Mouse (Mus musculus) left cerebral cortex, postnatal 25 days (tissue): Measurements from ENCODE around the gene Nfya. TPM values are rescaled to one million over a fixed set of nuclear protein-coding genes. Genes with fewer than 3 reads are reported as not detected.

ENCODE experiments used
- DNase-seq, 2 experiments: peaks; one replicate each; pipeline ENCODE4 v3.0.0; 2022; ENCODE audit warnings: low spot score in 2 of 2, mixed read lengths in 1 of 2
- intact Hi-C: fragments of 180-260 bp; cut with DNase I; formaldehyde crosslinking; loops from one replicate; pipeline ENCODE4 v1.15.1; 2025
- total RNA-seq, 2 experiments: library from RNA; stranded (reverse); gene quantifications; 2 replicates each; pipeline ENCODE4 v1.2.3; 2021

Gene Nfya
- total RNA-seq: 10 to 100 TPM; 27.5 to 31.8 TPM

DNA sequence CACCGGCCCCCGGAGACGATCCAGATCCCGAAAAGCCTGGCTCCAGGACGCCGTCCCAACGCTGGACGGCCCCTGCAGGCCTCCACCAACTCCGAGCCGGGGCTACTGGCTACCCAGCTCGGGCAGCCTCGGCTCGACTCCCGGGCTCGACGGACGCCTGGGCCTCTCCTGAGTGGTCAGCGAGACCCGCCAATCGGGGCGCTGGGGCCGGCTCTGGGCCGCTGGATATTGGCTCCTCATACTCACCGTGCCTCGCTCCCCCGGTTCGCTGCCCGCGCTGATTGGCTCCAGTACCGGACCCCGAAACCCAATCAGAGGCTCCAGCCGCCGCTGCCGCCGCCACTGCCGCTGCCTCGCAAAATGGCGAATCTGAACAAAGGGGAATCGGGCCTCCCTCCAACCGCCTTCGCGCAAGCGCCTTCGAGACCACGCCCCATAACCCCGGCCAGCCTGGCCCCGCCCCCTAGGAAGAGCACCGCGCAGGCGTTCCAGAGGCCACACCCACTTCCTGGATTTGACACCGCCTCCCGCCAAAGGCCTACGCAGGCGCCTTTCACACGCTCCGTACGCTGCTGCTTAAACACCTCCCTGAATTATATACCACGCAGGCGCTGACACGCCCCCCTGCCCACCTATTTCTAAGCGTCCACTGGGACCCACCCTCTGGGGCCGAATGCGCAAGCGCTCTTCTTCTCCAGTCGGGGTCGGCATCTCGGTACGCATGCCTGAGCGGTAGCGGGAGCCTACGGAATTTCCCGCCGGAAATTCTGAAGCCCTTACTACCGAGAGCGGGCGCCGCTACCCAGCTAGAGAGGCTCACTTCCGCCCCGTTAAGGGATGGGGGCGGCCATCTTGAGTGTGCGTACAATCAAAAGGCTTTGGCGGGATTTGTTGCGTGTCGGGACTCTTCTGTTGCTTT, at the start of gene Nfya, which contains the start of gene Oard1:
Gene Nfya (minus strand): TSS at position 527 of the 919 bp plus-strand sequence.
Gene Oard1 (plus strand): TSS at position 635 of the 919 bp plus-strand sequence.
- DNase-seq: peak; percentile 99 to 100
- intact Hi-C loops: loop anchor here (1.0 to 10.0 kb wide), 5 partner anchors 36 to 535 kb away; partner anchors contain the start of gene Trem2

DNA sequence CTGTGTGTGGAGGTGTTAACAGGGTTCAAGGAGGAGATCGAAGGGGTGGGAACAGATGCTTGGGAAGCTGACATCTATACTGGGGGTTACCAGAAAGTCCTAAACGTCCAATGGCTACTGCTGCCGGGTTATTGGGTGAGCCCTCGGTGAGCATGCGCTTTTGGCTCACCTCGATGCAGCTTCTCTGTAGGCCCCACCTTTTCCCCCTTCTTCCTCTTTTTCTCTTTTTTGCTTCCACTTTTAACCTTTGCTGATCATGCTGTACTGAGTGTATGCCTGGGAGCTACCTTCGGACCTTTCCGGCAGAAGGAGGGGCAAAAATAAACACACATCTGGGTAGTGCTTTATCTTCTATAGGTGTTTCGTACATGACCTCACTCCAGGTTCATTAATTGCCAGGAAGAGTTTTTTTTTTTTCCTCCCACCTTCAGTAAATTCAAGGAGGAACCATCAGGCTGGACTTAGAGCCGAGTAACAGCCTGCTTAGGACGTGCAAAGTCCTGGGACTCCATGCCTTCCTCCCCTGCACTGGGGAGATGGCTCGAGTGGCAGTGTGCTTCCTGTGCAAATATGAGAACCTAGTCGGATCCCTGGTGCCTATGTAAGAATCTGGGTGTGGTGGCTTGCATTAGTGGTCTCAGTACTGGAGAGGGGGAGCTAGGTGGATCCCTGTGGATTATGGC, 48.4 kb upstream of the Nfya start:
- no peak for DNase-seq
- intact Hi-C loops: no loop called here

DNA sequence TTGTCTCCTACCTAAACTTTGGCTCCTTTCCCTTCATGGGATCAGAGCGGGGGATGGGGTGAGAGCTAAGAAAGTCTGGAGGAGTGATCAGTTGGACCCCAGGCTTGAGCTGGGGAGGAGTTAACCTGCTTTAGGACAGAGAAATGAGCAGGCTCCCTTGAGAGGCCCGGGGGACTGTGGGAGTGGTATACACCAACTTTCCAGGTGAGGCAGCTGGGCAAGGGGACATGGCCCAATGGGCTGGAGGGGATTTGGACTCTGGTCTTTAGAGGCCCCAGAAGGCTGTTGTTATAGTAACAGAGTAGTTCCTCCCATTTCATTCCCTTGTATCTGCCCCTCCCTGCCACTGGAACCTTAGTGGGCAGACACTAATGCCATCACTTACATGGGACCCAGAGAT, 46.2 kb upstream of the Nfya start:
- no peak for DNase-seq
- intact Hi-C loops: no loop called here

DNA sequence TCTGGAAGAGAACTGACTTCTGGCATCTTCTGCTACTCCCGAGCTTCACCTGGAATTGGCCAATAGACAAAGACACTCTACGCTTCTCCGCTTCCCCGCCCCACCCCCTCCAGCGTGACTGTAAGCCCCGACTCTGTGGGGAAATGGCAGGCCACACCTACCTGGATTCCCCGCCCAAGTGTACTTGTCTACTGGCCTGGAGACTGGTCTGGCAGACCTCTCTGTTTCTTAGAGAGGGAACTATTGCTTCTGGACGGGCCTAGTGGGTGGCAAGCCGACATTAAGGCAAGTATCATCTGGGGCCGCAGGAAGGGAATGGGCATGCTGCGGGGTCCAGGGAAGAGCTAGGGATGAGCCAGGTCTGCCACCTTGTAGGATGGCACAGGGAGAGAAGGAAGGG, 45.0 kb upstream of the Nfya start, which contains the start of gene Unc5cl:
Gene Unc5cl (plus strand): TSS at position 214 of the 400 bp plus-strand sequence.
- DNase-seq: no peak

DNA sequence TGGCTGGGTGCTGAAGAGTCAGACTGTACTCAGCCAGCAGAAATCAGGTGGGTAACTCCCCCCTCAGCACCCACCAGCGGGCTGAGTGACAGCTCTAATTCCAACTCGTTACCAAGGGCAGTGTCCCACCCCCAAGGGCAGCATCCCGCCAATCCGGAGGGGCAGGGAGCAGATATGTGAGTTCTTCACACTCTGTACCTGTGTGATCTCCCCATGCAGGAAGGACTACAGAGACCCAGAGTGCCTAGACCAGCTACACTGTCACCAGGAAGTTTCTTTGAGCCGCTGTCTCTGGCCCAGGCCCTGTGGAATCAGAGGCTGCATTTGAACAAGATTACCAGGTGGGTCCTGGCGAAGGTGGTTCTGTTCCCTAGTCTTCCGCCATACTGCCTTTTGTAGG, 44.5 kb upstream of the Nfya start:
- no peak for DNase-seq
- intact Hi-C loops: no loop called here

More for the DNA sequence above, 45.0 kb upstream of the Nfya start, which contains the start of gene Unc5cl:
- intact Hi-C loops: no loop called here

DNA sequence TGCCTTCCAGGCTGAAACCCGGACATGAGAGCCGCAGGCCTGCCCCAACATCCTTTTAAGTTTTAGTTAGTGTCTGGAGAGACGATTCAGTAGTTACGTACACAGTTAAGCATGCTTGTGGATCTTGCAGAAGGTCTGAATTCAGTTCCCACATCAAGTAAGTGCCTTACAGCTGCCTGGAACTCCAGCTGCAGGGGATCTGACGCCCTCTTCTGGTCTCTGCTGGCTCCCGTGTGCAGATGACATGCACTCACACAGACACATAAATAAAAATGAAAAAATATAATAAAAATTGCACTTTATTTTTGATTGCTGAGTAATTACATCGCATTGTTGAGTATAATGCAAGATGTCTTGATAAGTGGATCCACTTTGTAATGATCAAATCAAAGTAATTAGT, 43.8 kb upstream of the Nfya start:
- intact Hi-C loops: no loop called here
- DNase-seq: no peak

DNA sequence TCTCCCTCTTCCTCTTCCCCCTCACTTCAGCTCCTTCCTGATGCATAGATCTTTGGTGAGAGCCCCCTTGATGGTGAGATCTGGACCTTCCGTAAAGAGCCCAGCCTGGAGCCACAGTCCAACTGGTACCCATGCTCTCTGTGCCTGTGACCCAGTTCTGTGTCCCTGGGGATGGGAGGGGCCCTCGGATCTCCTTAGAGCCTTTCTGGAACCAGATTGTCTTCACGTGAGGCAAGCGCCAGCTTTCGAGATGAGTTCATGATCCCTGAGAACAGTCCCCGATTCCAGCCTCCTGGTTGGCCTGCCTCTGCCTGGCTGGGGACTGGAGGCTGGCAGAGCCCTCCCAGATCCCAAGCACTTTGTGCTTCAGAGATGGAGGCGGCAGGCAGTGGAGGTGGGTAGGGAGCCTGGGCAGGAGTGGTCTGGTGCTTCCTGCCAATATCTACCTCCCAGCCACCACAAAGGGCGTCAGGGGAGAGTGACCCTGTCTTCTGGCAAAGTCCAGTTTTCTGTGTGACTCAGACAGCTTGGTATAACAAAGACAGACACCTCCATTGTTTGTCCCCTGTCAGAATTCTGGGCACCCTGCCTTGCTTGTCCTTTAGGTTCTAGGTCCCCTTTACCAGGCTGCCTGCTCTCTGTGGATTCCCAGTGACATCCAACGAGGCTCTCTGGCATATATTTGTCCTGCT, 42.2 kb upstream of the Nfya start:
- intact Hi-C loops: no loop called here
- no peak for DNase-seq

DNA sequence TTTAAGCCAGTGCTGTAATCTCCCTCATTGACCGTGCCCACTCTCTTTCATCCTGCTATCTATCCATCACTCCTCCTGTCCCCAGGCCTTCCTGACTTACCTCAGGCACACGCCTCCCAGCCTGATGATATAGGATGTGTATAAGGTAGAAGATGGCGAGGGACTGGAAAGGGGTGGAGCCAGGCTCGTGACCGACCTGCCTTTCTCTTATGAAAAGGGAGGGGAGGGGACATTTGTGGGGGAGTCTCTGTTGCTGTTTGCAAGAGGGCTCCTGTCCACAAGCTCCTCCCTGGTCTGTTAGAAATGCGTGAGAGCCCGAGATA, 41.6 kb upstream of the Nfya start, which contains the start of gene Tspo2:
Gene Tspo2 (minus strand): TSS at position 170 of the 323 bp plus-strand sequence.
- intact Hi-C loops: no loop called here
- no peak for DNase-seq

DNA sequence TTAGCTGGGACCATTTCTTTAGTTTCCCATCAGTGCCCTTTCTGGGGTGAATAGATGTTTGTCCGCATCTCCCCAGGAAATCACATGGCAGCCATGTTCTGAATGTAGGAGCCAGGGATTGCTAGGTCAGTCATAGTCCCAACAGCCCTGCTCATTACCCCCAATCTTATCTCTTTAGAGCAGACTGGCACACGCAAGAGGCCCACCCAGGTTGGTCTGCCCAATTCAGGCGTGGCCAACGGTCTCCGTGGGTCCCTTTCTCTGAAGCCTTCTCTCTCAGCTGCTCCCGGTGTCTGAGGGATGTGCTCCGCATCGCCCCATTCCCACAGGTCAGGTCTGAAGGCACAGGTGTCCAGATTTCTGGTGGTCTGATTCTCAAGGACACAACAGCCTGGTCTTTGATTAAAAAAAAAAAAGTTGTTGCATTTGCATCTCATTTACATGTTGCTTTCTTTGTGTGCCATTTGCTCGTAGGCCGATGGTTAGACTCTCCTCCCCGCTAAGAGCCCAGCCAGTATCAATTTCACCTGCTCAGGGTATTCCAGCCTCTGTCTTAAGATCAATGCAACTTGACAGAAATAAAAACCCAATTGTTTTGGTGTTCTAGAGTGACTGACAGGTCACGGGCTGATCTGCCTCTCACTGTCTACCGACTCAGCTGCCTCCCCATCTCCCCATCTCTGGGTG, 41.1 kb upstream of the Nfya start:
- intact Hi-C loops: no loop called here
- no peak for DNase-seq

DNA sequence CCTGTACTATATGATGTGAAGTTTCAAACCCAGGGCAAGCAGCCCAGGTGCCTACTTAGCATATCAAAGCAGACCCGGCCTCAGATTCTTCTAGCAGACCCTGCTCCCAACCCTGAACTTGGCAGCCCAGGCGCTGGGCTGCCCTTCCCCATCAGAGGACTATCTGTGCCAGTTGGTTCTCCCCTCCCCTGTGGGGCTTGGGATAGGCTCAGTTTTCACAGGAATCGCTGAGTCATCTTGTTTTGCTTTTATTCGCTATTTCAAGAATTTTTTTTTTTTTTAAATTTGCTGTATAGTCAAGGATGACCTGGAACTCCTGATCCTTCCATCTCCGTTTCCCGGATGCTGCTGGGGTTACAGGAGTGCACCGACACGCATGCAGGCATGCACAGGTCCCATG, 38.0 kb upstream of the Nfya start:
- DNase-seq: no peak
- intact Hi-C loops: no loop called here

DNA sequence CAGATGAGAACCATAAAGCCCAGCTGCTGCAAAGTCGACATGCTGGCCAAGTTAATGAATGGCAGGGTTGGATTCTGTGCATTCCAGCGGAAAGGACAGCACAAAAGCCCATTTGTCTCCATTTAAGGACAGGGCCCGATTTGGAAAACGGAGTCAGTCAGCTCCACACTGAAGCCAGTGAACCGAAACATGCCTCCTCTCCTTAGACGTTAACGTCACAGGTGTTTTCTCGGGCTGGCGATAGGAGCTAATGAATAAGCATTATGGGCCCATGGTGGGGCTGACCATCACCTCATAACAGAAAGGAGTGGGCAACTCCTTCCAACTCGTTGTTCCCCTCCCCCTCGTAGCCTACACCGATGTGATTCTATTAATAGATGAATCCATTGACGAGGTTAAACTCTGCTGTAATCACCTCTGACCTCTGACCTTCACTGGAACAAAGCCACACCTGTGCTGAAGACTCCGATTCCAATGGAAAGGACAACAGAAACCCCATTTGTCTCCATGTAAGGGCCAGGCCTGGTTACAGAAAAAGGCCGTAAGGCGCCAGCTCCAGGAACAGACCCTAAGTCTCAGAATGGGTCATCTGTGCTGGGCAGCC, 33.9 kb upstream of the Nfya start:
- intact Hi-C loops: no loop called here
- DNase-seq: no peak

DNA sequence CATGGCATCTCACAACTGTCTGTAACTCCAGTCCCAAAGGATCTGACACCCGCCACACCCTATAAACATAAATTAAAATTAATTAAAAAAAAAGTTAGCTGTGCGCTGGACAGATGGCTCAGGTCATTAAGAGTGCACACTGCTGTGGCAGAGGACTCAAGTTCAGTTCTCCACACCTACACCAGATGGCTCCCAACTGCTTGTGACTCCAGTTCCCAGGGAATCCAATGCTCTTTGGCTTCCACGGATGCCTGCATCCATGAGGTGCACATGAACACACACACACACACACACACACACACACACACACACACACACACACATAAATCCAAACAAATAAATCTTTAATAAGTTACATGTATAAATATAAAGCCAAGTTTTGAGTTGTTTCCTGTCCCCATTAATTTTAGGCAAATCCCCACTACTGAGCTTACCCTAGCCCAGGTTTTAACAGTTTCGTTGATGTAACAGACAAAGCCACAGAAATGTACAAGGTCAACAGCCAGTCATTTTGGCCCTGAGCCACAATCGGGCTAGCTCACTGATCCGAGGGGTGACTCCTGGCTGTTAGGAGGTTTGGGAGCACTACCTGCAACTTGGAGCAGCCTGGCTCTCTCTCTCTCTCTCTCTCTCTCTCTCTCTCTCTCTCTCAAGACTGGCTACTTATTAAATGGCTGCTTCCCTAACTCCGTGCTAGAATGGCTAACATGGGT, 33.2 kb upstream of the Nfya start:
- intact Hi-C loops: no loop called here
- no peak for DNase-seq

DNA sequence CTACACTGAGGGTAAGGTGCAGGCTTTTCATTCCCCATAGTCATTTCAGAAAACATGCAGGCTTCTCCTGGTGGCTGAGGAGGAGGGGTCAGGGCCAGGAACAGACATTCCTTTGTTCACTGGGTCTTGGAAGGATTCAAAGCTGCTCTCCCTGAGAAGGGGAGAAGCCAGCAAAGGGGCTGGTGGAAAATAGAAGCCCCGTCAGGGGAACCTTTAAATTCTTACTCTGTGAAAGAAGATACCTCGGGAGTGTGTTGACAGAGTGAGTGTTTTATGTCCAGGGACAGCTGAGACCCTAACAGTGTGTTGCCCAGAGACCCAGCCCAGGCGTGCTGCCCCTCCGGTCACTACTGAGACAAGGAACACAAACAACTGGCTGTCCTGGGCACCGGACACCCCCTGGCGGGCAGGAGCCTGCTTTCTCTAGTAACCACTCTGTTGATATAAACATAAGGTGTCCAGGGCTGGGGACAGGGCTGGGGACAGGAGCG, 27.8 kb upstream of the Nfya start:
- intact Hi-C loops: no loop called here
- no peak for DNase-seq

DNA sequence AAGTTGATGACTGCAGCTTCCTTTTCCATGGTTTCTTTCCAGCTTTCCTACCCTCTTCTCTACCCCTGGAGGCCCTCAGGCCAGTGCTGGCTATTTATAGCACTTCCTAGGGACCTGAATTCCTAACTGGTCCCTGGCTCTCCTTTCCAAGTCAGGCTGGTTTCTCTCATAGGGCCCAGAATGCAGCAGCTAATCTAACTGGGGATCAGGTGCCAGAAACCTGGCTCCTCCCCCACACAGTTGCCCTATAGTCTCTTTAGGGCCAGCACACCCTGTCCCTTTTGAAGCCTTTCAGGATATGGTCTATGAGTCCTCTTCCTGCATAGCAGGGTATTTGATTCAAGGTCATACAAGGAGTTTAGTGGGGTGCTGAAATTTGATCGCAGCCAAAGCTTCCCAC, 26.8 kb upstream of the Nfya start:
- intact Hi-C loops: no loop called here
- no peak for DNase-seq

DNA sequence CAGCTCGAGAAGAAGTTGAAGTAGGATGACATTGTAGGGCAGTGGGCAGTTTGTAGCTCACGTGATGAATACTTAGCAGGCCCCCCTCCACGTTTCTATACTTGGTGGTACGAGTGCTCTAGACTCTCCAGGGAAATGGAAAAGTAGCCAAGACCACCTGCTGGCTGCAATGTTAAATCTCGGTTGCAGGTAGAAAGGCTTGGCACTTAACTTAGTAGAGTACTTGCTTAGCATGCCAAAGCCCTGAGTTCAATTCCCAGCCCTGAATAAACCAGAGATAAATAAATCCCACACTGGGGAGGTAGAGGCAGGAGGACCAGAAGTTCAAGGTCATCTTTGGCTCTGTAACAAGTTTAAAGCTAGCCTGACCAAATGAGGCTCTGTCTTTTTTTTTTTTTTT, 24.8 kb upstream of the Nfya start:
- DNase-seq: no peak
- intact Hi-C loops: no loop called here

DNA sequence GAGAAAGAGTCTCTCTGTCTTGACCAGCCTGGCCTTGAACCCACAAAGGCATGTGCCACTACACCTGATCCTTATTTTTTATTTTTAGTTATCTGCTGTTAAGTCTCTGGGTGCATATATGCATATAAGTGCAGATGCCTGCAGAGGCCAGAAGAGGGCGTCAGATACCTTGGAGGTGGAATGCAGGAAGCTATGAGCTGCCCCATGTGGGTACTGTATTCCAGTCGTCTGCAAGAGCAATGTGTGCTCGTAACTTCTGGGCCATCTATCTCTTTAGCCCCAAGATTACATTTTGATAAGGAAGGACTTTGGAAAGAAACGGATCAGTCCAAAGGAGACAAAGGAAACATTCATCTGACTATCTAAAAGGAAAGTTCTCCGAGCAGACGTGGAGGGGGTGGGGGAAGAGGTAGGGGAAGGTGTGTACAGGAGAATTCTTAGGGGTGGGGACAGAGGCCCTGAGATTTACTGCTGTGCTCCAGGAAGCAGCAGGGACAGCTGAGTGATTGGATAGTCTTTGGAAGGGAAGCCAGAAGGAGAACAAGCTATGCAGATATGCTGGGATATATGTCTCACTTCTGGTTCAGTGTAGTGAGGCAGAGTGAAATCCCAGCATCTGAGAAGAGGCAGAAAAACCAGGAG, 24.1 kb upstream of the Nfya start:
- DNase-seq: no peak
- intact Hi-C loops: no loop called here

DNA sequence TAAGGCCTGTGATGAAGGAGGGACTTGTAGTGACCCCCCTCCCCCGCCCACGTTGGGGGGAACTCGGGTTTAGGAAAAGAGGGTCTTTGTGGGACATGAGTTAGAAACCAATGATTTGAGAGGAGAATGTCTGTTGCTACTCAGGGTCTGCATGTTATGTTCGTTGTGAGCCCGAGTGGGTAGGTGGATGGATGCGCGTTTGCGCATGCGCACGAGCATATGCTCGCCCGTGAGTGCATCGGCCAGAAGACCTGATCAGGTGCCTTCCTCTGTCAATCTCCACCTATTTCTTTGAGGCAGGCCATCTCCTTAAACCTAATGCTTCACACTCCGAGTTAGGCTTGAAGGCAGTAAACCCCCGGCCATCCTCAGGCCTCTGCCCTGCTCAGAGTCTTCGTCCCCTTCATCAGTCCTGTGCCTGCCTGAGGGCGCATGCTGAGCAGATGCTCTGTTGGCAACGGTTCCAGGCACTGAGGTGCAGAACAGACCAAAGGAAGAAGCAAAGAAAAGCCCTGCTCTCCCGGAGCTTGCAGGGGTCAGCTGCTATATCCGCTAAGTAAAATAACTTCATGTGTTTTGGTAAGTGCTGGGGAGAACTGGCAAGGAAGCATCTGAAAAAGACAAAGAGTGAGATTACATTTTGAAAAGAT, 23.4 kb upstream of the Nfya start:
- intact Hi-C loops: no loop called here
- DNase-seq: no peak
